30 mouse cellular contexts compared by ENCODE assay signal in genomic region chr15:18608533-18608932, GRCm38 (mm10).
"Had no signal": no experiment of that assay in that cellular context is flagged by ENCODE, and none has a peak within 500 bp of the region (broad histone marks: within the 10 kb centered on the region; RNA-seq: fewer than 3 reads in every experiment).

No protein-coding gene starts in this region.

- H3K27ac ChIP-seq: limb, embryonic 10.5 days; limb, embryonic 12.5 days; limb, embryonic 13.5 days; limb, embryonic 15.5 days; liver, embryonic 12.5 days; liver, embryonic 13.5 days; liver, embryonic 14.5 days; liver, embryonic 15.5 days; lung, embryonic 15.5 days; macrophage; midbrain, embryonic 10.5 days; midbrain, embryonic 12.5 days; midbrain, embryonic 13.5 days; midbrain, embryonic 15.5 days; neural tube, embryonic 12.5 days had no signal

- H3K9ac ChIP-seq: limb, embryonic 12.5 days; limb, embryonic 13.5 days; limb, embryonic 15.5 days; liver, embryonic 12.5 days; liver, embryonic 13.5 days; liver, embryonic 14.5 days; liver, embryonic 15.5 days; liver, postnatal 0 days; lung, embryonic 14.5 days; lung, embryonic 15.5 days; midbrain, embryonic 12.5 days; midbrain, embryonic 13.5 days; midbrain, embryonic 15.5 days; neural tube, embryonic 12.5 days had no signal

- DNase-seq: left cerebral cortex, postnatal 4 days; liver; liver, embryonic 13.5 days; liver, postnatal 0 days; lung, adult 18-20 months; lung, adult 2 months; lung, embryonic 14.5 days; lung, postnatal 10 days; lung, postnatal 14 days; lung, postnatal 36 days; lung, postnatal 4 days; midbrain, embryonic 14.5 days had no signal

- ATAC-seq: liver, embryonic 12.5 days; liver, postnatal 0 days; lung, postnatal 0 days; midbrain, embryonic 13.5 days; midbrain, embryonic 15.5 days; midbrain, embryonic 16.5 days had no signal

- H3K27me3 ChIP-seq: limb, embryonic 12.5 days; limb, embryonic 13.5 days; limb, embryonic 15.5 days; liver, embryonic 12.5 days; liver, embryonic 13.5 days; liver, embryonic 15.5 days; lung, embryonic 15.5 days; megakaryocyte, embryonic 14.5 days; midbrain, embryonic 12.5 days; midbrain, embryonic 13.5 days; midbrain, embryonic 15.5 days; neural tube, embryonic 12.5 days had no signal

- H3K4me1 ChIP-seq: limb, embryonic 10.5 days; limb, embryonic 12.5 days; limb, embryonic 13.5 days; limb, embryonic 15.5 days; liver, embryonic 12.5 days; liver, embryonic 13.5 days; liver, embryonic 15.5 days; lung, embryonic 15.5 days; megakaryocyte, embryonic 14.5 days; midbrain, embryonic 10.5 days; midbrain, embryonic 12.5 days; midbrain, embryonic 13.5 days; midbrain, embryonic 15.5 days; neural tube, embryonic 12.5 days had no signal

- H3K4me3 ChIP-seq: limb, embryonic 10.5 days; limb, embryonic 12.5 days; limb, embryonic 13.5 days; limb, embryonic 15.5 days; liver, embryonic 12.5 days; liver, embryonic 13.5 days; liver, embryonic 15.5 days; lung, embryonic 15.5 days; megakaryocyte, embryonic 14.5 days; midbrain, embryonic 10.5 days; midbrain, embryonic 12.5 days; midbrain, embryonic 13.5 days; midbrain, embryonic 15.5 days; myocyte; neural tube, embryonic 12.5 days had no signal

- H3K36me3 ChIP-seq: limb, embryonic 10.5 days; limb, embryonic 12.5 days; limb, embryonic 13.5 days; limb, embryonic 15.5 days; liver, embryonic 12.5 days; liver, embryonic 13.5 days; liver, embryonic 15.5 days; lung, embryonic 15.5 days; midbrain, embryonic 10.5 days; midbrain, embryonic 12.5 days; midbrain, embryonic 13.5 days; midbrain, embryonic 15.5 days; neural tube, embryonic 12.5 days had no signal
